Mouse (Mus musculus): ENCODE measurements around the gene Fgfr2. TPM values are rescaled to one million over a fixed set of nuclear protein-coding genes. Genes with fewer than 3 reads are reported as not detected.

The Fgfr2 gene
- polyA plus RNA-seq, 1 experiment, result 3.0 TPM

GRCm38 (mm10) chr7:132720562-132720961 lies 402.6 kb downstream of the Fgfr2 start:
- Histone ChIP-seq H3K27me3 (ENCODE audit: control insufficient read depth, insufficient read depth, low read length) (no peaks in the 10 kb centered on the region), H3K4me3 (ENCODE audit: control insufficient read depth, low read depth, low read length) (no peak overlapping the region), H3K36me3 (ENCODE audit: control insufficient read depth, insufficient read depth, low read length) (no peaks in the 10 kb centered on the region), H3K4me1 (ENCODE audit: control insufficient read depth, insufficient read depth, low read length) (no peaks in the 10 kb centered on the region), H3K27ac (ENCODE audit: control insufficient read depth, insufficient read depth, low read depth, low read length) (no peak overlapping the region)
- TF ChIP-seq CTCF (IDR thresholded peaks at IDR 0.05; ENCODE audit: control insufficient read depth, insufficient read depth, insufficient replicate concordance, low read depth, low read length), result no peak
- no peak for TF ChIP-seq POLR2A (IDR thresholded peaks at IDR 0.05; ENCODE audit: control insufficient read depth, low read depth, low read length)

DNA sequence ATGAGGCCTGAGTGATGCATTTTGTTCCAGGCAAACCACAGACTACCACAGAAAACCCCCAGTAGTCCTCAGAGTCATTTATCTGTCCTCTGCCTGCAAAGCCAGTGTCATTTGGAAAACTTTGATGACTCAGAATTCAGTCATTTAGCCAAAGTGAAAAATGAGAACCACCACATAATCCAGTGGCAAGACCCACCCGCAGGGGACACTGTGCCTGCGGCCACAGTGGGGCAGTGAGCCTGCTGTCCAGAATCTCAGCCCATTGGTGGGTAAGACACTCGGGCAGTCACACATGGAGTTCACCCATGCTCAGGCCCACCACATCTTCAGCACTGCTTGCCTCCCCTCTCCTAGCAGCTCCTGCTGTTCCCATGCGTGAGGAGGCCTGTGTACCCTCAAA lies 403.6 kb downstream of the Fgfr2 start:
- Histone ChIP-seq H3K36me3 (ENCODE audit: control insufficient read depth, insufficient read depth, low read length) (no peaks in the 10 kb centered on the region), H3K4me1 (ENCODE audit: control insufficient read depth, insufficient read depth, low read length) (no peaks in the 10 kb centered on the region), H3K4me3 (ENCODE audit: control insufficient read depth, low read depth, low read length) (no peak overlapping the region), H3K27me3 (ENCODE audit: control insufficient read depth, insufficient read depth, low read length) (no peaks in the 10 kb centered on the region), H3K27ac (ENCODE audit: control insufficient read depth, insufficient read depth, low read depth, low read length) (no peak overlapping the region)
- TF ChIP-seq CTCF (IDR thresholded peaks at IDR 0.05; ENCODE audit: control insufficient read depth, insufficient read depth, insufficient replicate concordance, low read depth, low read length) (no peak), POLR2A (IDR thresholded peaks at IDR 0.05; ENCODE audit: control insufficient read depth, low read depth, low read length) (no peak)

DNA sequence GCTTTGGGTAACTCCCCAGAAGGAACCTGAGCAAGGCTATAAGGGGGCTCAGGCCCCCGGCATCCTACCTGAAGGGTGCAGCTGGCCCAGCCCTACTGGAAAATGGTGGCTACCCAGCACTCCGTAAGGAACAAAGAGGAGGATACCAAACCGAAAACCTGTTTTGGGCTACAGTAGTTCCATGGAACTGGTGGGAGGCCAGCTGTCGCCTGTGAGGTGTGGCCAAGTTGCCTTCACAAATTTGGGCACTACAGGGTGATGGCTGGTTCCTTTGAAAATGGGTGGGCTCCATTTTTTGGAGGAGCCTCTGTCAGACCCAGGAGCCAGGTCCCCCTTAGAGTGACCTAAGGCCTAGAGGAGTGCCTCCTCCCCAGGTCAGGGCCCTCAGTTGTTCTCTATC lies 407.9 kb downstream of the Fgfr2 start:
- H3K4me3 ChIP-seq (ENCODE audit: control insufficient read depth, low read depth, low read length), result no peak overlapping the region
- no peak overlapping the region for H3K27ac ChIP-seq (ENCODE audit: control insufficient read depth, insufficient read depth, low read depth, low read length)
- H3K4me1 ChIP-seq (ENCODE audit: control insufficient read depth, insufficient read depth, low read length), result peaks cover 4% of the 10 kb centered on the region; the same call in 1 of the 2 replicates
- H3K36me3 ChIP-seq (ENCODE audit: control insufficient read depth, insufficient read depth, low read length), result no peaks in the 10 kb centered on the region
- no peak for TF ChIP-seq CTCF (IDR thresholded peaks at IDR 0.05; ENCODE audit: control insufficient read depth, insufficient read depth, insufficient replicate concordance, low read depth, low read length)
- no peak for TF ChIP-seq POLR2A (IDR thresholded peaks at IDR 0.05; ENCODE audit: control insufficient read depth, low read depth, low read length)
- no peaks in the 10 kb centered on the region for H3K27me3 ChIP-seq (ENCODE audit: control insufficient read depth, insufficient read depth, low read length)

GRCm38 (mm10) chr7:132714236-132714923 lies 408.8 kb downstream of the Fgfr2 start:
- no peaks in the 10 kb centered on the region for H3K36me3 ChIP-seq (ENCODE audit: control insufficient read depth, insufficient read depth, low read length)
- no peaks in the 10 kb centered on the region for H3K27me3 ChIP-seq (ENCODE audit: control insufficient read depth, insufficient read depth, low read length)
- TF ChIP-seq CTCF (IDR thresholded peaks at IDR 0.05; ENCODE audit: control insufficient read depth, insufficient read depth, insufficient replicate concordance, low read depth, low read length), result no peak
- no peak for TF ChIP-seq POLR2A (IDR thresholded peaks at IDR 0.05; ENCODE audit: control insufficient read depth, low read depth, low read length)
- no peak overlapping the region for H3K4me3 ChIP-seq (ENCODE audit: control insufficient read depth, low read depth, low read length)
- peak overlapping the region; percentile 26; the same call in 1 of the 2 replicates for H3K27ac ChIP-seq (ENCODE audit: control insufficient read depth, insufficient read depth, low read depth, low read length)
- H3K4me1 ChIP-seq (ENCODE audit: control insufficient read depth, insufficient read depth, low read length), result peaks cover 4% of the 10 kb centered on the region; the same call in 1 of the 2 replicates

DNA sequence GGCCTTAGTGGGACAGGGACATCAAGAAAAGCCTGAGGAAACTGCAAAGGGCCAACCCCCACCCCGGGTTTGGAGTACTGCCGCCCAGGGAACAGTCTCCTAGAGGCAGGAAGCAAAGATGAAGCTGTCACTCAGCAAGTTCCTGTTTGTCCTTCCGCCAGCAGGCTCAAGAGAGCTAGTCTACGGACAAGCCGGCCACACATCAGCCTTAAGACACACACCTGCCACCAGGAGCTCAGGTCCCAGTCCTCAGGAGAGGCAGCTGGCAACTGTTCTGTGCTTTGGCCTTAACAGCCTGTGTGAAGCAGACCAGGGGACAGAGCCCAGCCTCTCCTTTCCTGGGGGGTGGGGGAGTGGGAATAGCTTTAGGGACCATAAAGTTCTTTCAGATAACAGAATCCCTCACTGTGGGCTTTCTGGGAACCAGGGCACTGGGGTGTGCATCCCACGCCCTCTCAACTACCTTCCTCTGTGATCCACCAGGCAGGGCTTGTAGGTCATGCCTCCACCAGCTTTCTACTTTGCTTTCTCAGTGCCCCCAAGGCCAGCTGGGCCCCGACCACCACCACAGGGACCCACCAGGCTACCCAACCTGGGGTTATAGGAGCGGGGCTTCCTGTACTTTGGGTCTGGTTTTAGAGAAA lies 409.5 kb downstream of the Fgfr2 start:
- no peaks in the 10 kb centered on the region for H3K27me3 ChIP-seq (ENCODE audit: control insufficient read depth, insufficient read depth, low read length)
- peaks cover 4% of the 10 kb centered on the region; the same call in 1 of the 2 replicates for H3K4me1 ChIP-seq (ENCODE audit: control insufficient read depth, insufficient read depth, low read length)
- H3K4me3 ChIP-seq (ENCODE audit: control insufficient read depth, low read depth, low read length), result no peak overlapping the region
- no peaks in the 10 kb centered on the region for H3K36me3 ChIP-seq (ENCODE audit: control insufficient read depth, insufficient read depth, low read length)
- TF ChIP-seq CTCF (IDR thresholded peaks at IDR 0.05; ENCODE audit: control insufficient read depth, insufficient read depth, insufficient replicate concordance, low read depth, low read length), result no peak
- H3K27ac ChIP-seq (ENCODE audit: control insufficient read depth, insufficient read depth, low read depth, low read length), result peak overlapping the region; percentile 26; the same call in 1 of the 2 replicates

DNA sequence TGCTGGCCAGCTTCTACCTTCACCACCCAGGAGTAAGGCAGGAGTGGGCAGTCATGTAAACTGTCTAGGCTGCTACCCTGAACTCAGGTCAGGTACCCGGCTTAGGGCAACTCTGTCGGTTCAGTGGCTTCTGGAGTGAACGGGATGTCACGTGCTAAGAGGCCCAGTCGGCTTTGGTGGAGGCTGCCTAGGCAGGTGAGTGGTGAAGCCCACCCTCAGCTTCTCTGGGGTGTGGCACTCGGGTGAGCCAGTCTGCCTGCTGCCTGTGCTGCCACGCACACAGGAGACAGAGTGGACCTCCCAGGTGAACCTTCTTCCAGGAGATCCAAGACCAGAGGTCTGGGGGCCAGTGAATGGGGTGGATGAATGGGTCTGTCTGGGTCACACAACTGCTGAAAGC lies 410.2 kb downstream of the Fgfr2 start:
- H3K4me1 ChIP-seq (ENCODE audit: control insufficient read depth, insufficient read depth, low read length), result peaks cover 4% of the 10 kb centered on the region; the same call in 1 of the 2 replicates

GRCm38 (mm10) chr7:132712044-132712708 lies 411.0 kb downstream of the Fgfr2 start:
- Histone ChIP-seq H3K4me1 (ENCODE audit: control insufficient read depth, insufficient read depth, low read length) (peaks cover 4% of the 10 kb centered on the region; the same call in 1 of the 2 replicates), H3K4me3 (ENCODE audit: control insufficient read depth, low read depth, low read length) (no peak overlapping the region)
- TF ChIP-seq CTCF (IDR thresholded peaks at IDR 0.05; ENCODE audit: control insufficient read depth, insufficient read depth, insufficient replicate concordance, low read depth, low read length) (no peak), POLR2A (IDR thresholded peaks at IDR 0.05; ENCODE audit: control insufficient read depth, low read depth, low read length) (no peak)

More for the DNA sequence above, 410.2 kb downstream of the Fgfr2 start:
- Histone ChIP-seq H3K27ac (ENCODE audit: control insufficient read depth, insufficient read depth, low read depth, low read length) (no peak overlapping the region; the same call in 1 of the 2 replicates), H3K27me3 (ENCODE audit: control insufficient read depth, insufficient read depth, low read length) (no peaks in the 10 kb centered on the region), H3K36me3 (ENCODE audit: control insufficient read depth, insufficient read depth, low read length) (no peaks in the 10 kb centered on the region), H3K4me3 (ENCODE audit: control insufficient read depth, low read depth, low read length) (no peak overlapping the region)
- TF ChIP-seq CTCF (IDR thresholded peaks at IDR 0.05; ENCODE audit: control insufficient read depth, insufficient read depth, insufficient replicate concordance, low read depth, low read length) (no peak), POLR2A (IDR thresholded peaks at IDR 0.05; ENCODE audit: control insufficient read depth, low read depth, low read length) (no peak)

More at GRCm38 (mm10) chr7:132712044-132712708, 411.0 kb downstream of the Fgfr2 start:
- Histone ChIP-seq H3K27ac (ENCODE audit: control insufficient read depth, insufficient read depth, low read depth, low read length) (no peak overlapping the region), H3K36me3 (ENCODE audit: control insufficient read depth, insufficient read depth, low read length) (no peaks in the 10 kb centered on the region), H3K27me3 (ENCODE audit: control insufficient read depth, insufficient read depth, low read length) (no peaks in the 10 kb centered on the region)
